Mouse (Mus musculus): ENCODE measurements at regions not wholly inside any gene's neighbourhood (a gene's known extent, or its start where the extent isn't known, plus 50 kb on each side); places are given as distances from the start of the nearest gene placed in this dataset.

- TF ChIP-seq CTCF (conservative IDR thresholded peaks at IDR 0.05; ENCODE audit: low read length) (no peak), POU5F1 (IDR thresholded peaks at IDR 0.05; ENCODE audit: borderline replicate concordance, low read length) (no peak), NANOG (IDR thresholded peaks at IDR 0.05; ENCODE audit: borderline replicate concordance, low read length) (no peak)
Measured at GRCm38 (mm10) chr8:33987755-33988104, 123.8 kb downstream of the Gm10131 start.

Data from E14TG2a.4 (cell line).